Comparison of ENCODE assay signal across 21 mouse cellular contexts in genomic region chr4:8454346-8454745, GRCm38 (mm10).
DNase-seq lines count a peak whose midpoint lies in the region; ATAC-seq lines count a peak whose summit lies in the region.
"Had no signal": no experiment of that assay in that cellular context is flagged by ENCODE, and none has a peak within 500 bp of the region (broad histone marks: within the 10 kb centered on the region; RNA-seq: fewer than 3 reads in every experiment).

No protein-coding gene starts in this region.

- H3K4me1 ChIP-seq in forebrain, embryonic 16.5 days (replicated peaks; ENCODE audit: control insufficient read depth, insufficient read depth, low read length) = no peaks in the 10 kb centered on the region
- H3K4me1 ChIP-seq: embryonic facial prominence, embryonic 13.5 days; embryonic facial prominence, embryonic 15.5 days; forebrain, embryonic 13.5 days; forebrain, embryonic 15.5 days had no signal

- ATAC-seq in frontal cortex, adult (ENCODE audit: low TSS enrichment) = peak; percentile 100
- ATAC-seq in forebrain, embryonic 16.5 days = no peak
- ATAC-seq: forebrain, embryonic 13.5 days; forebrain, embryonic 15.5 days had no signal

- DNase-seq in frontal cortex, postnatal 14 days (ENCODE audit: low spot score in 2 of 2) = no peak
- peak; percentile 15 for DNase-seq in right cerebral cortex, adult 18-20 months
- no peak for DNase-seq in right cerebral cortex, postnatal 14 days
- peak; percentile 23 for DNase-seq in gonadal fat pad, adult 2 months (ENCODE audit: low read depth)
- DNase-seq: adrenal gland, adult 2 months; adrenal gland, postnatal 10 days; adrenal gland, postnatal 25 days; B cell, adult 2 months; cerebellum, adult 11-12 months; cerebellum, adult 2 months; cerebellum, adult 9-10 months; cerebellum, postnatal 10 days; cerebellum, postnatal 25 days; embryo, embryonic 11 days had no signal

- no peaks in the 10 kb centered on the region for H3K27me3 ChIP-seq in forebrain, embryonic 16.5 days (replicated peaks; ENCODE audit: control insufficient read depth, insufficient read depth, low read length)
- H3K27me3 ChIP-seq: embryonic facial prominence, embryonic 13.5 days; embryonic facial prominence, embryonic 15.5 days; forebrain, embryonic 13.5 days; forebrain, embryonic 15.5 days had no signal

- H3K27ac ChIP-seq in forebrain, embryonic 16.5 days (ENCODE audit: low read length) = no peak overlapping the region
- H3K27ac ChIP-seq: embryonic facial prominence, embryonic 13.5 days; embryonic facial prominence, embryonic 15.5 days; forebrain, embryonic 13.5 days; forebrain, embryonic 15.5 days had no signal

- 93% methylated on average over 2 of the region's 2 CpGs for WGBS in forebrain, embryonic 16.5 days

- H3K4me3 ChIP-seq in forebrain, embryonic 16.5 days (replicated peaks; ENCODE audit: low read length) = no peak overlapping the region
- H3K4me3 ChIP-seq: embryonic facial prominence, embryonic 13.5 days; embryonic facial prominence, embryonic 15.5 days; erythroblast, embryonic 14.5 days; forebrain, embryonic 13.5 days; forebrain, embryonic 15.5 days had no signal

- no peaks in the 10 kb centered on the region for H3K36me3 ChIP-seq in forebrain, embryonic 16.5 days (ENCODE audit: control insufficient read depth, insufficient read depth)
- H3K36me3 ChIP-seq: embryonic facial prominence, embryonic 13.5 days; embryonic facial prominence, embryonic 15.5 days; forebrain, embryonic 15.5 days had no signal

- no peak overlapping the region for H3K9ac ChIP-seq in forebrain, embryonic 16.5 days (replicated peaks; ENCODE audit: low read depth, low read length)
- H3K9ac ChIP-seq: embryonic facial prominence, embryonic 13.5 days; embryonic facial prominence, embryonic 15.5 days; forebrain, embryonic 13.5 days; forebrain, embryonic 15.5 days had no signal

- no peaks in the 10 kb centered on the region for H3K9me3 ChIP-seq in forebrain, embryonic 16.5 days (ENCODE audit: control insufficient read depth, low read length)
- H3K9me3 ChIP-seq: embryonic facial prominence, embryonic 13.5 days; embryonic facial prominence, embryonic 15.5 days; forebrain, embryonic 13.5 days; forebrain, embryonic 15.5 days had no signal

- no peak overlapping the region for H3K4me2 ChIP-seq in forebrain, embryonic 16.5 days (ENCODE audit: low read length)
- H3K4me2 ChIP-seq: embryonic facial prominence, embryonic 13.5 days; embryonic facial prominence, embryonic 15.5 days; forebrain, embryonic 13.5 days; forebrain, embryonic 15.5 days had no signal

Comparison
In these comparisons a context has a peak if more than half of its experiments do, and no peak if none do; other contexts are left out.
1. DNase-seq: peak in right cerebral cortex, adult 18-20 months (single experiment) and gonadal fat pad, adult 2 months (single experiment); none in frontal cortex, postnatal 14 days (0 of 2) and right cerebral cortex, postnatal 14 days (single experiment).